Mouse (Mus musculus) mature B cell (primary cell): ENCODE results near the gene Cutal.

Source experiments
- in situ Hi-C: fragments of 300-500 bp; cut with MboI; formaldehyde crosslinking; loops from 2 replicates; pipeline ENCODE4 v1.14.3; 2019

The Cutal gene

GRCm38 (mm10) chr2:34884186-34884585 is 10.0 kb downstream of the Cutal start:
- in situ Hi-C loops, result no loop called here

DNA sequence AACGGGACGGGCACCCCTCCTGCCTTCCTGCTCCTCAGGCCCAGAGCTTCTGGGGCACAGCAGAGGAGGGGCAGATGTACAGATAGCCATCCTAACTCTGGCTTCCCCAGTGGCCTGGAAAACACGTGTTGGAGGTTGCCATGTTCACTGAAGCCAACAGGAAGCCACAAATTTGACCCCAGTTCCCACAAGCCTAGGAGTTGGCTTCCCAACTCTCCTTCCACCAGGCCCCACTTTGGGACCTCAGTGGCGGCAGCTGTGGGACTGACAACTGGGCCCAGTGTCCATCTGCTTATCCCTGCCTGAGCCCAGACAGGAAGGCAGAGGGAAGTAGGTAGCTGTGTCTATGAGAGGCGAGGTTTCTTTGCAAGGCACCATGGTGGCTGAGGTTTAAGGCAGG is 19.8 kb downstream of the Cutal start:
- in situ Hi-C loops, result no loop called here

- in situ Hi-C loops, result no loop called here
Measured at GRCm38 (mm10) chr2:34895503-34896113, 21.4 kb downstream of the Cutal start.

DNA sequence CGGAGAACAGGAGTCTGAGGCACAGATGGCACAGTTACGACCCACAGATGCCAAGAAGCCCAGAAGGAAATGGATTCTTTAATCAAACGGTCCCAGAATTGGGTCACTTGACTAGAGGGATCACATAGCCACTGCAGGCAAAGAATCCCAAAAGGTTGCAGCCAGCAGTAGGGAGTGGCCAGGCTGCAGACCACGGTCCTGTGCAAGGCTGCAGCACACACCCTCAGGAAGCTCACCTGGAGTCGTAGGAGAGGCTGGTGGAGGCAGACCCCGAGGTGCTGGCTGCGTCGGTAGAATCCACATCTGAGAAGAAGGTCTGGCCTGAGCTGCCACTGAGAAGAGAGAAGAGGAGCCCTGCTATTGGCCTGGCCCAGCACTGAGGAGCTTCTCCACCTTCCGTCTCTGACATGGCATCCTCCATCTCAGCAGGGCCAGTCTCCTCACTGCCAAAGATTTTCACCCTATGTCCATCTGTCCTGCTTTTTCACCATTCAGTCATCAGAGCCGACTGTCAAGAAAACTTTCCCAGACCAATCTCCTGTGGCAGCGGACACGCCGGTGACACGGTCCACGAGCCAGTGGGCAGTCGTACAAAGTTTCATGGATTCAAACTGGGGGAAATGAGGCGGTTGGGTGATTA is 22.7 kb downstream of the Cutal start:
- in situ Hi-C loops, result no loop called here

- in situ Hi-C loops, result no loop called here
Measured at GRCm38 (mm10) chr2:34897820-34898219, 23.6 kb downstream of the Cutal start.

GRCm38 (mm10) chr2:34899682-34900081 is 25.5 kb downstream of the Cutal start:
- in situ Hi-C loops, result loop anchor here (5.0 kb wide), 1 partner anchor 68 kb away; no protein-coding TSS in a partner anchor

GRCm38 (mm10) chr2:34900412-34900811 is 26.2 kb downstream of the Cutal start:
- in situ Hi-C loops, result loop anchor here (5.0 kb wide), 1 partner anchor 67 kb away; no protein-coding TSS in a partner anchor

DNA sequence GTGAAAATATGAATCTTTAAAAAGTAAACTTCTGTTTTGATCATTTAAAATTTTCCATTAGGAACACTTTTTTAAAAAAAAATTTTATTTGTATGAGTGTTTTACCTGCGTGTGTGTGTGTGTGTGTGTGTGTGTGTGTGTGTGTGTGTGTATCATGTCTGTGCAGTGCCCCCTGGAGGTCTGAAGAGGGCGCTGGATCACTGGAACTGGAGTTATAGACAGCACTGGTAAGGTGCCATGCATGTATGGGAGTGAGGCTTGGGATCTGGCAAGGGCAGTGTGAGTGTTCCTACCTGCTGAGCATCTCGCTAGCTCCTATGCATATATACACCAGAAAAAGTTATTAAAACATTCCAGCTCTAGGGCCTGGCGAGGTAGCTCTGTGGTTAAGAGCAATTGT is 27.5 kb downstream of the Cutal start:
- in situ Hi-C loops, result loop anchor here (5.0 kb wide), 1 partner anchor 66 kb away; no protein-coding TSS in a partner anchor

GRCm38 (mm10) chr2:34902731-34903130 is 28.5 kb downstream of the Cutal start:
- in situ Hi-C loops, result loop anchor here (5.0 kb wide), 1 partner anchor 65 kb away; no protein-coding TSS in a partner anchor

DNA sequence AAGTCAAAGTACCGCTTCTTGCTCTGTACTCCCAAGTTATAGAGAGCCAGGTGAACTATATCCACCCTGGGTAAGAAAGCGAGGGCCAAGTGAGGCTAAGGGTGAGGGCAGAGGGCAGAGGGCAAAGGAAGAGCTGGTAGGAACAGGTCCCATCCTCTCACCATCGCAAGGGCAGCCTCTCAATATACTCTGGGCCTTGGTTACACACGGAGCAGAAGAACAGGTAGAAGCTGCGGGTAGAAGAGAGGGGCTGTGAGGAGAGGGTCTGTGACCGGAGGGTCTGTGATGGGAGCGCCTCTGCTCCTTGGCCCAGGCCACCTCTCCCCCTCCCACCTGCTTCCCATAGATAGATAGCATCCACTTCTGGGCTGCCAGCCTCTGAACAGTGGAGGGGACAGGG is 29.0 kb downstream of the Cutal start:
- in situ Hi-C loops, result loop anchor here (5.0 kb wide), 1 partner anchor 64 kb away; no protein-coding TSS in a partner anchor

GRCm38 (mm10) chr2:34903652-34904405 is 29.6 kb downstream of the Cutal start:
- in situ Hi-C loops, result loop anchor here (5.0 kb wide), 1 partner anchor 63 kb away; no protein-coding TSS in a partner anchor

GRCm38 (mm10) chr2:34904849-34905542 is 30.8 kb downstream of the Cutal start:
- in situ Hi-C loops, result loop anchor here (5.0 kb wide), 1 partner anchor 62 kb away; no protein-coding TSS in a partner anchor

- in situ Hi-C loops, result no loop called here
Measured at GRCm38 (mm10) chr2:34906426-34906825, 32.2 kb downstream of the Cutal start.

DNA sequence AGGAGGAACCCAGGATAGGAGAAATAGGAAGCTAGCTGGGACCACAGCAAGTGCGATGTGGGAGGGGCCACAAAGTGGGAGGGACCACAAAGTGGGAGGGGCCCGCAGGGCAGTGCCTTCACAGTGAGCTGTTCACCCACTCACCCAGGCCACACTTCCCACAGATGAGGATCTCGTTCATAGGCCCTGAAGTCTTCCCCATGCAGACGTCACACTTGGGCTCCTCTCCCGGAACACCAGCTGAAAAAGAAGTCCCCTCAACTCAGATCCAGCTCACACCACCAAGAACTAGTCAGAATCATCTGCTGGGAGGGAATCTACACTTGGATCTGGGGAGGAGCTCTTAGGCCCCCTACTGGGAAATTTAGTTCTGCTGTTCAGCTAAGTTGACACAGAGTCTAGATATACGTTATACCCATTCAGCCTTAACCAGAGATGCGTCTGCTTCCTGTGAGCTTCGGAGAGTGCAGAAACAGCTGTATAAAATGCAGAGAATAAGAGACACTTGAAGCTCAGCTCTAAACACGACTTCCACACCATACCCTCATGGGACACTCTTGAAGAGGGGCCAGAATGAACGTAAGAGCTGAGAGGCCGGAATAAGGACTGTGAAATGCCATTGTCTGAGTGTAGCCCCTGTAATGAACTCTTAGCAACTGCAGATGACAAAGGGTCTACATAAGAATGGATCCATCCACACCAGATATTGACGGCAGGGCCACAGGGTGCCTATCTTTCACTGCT is 32.8 kb downstream of the Cutal start:
- in situ Hi-C loops, result no loop called here

DNA sequence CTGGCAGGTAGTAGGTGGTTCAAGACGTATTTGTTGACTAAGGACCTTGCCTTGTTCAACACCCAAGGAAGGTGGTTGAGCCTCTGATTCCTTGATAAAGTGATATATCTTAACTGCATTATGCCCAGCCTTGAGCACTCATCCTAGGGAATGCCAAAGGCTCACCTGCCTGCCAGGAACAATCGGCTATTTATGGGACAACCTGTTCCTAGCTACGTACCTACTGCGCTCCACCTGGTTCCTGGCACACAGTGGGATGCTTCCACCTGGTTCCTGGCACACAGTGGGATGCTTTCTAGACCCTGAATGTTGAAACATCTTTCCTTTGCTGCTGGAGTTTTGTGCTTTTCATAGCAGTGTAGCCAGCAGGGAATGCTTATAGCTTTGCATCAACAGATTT is 35.5 kb downstream of the Cutal start:
- in situ Hi-C loops, result no loop called here

DNA sequence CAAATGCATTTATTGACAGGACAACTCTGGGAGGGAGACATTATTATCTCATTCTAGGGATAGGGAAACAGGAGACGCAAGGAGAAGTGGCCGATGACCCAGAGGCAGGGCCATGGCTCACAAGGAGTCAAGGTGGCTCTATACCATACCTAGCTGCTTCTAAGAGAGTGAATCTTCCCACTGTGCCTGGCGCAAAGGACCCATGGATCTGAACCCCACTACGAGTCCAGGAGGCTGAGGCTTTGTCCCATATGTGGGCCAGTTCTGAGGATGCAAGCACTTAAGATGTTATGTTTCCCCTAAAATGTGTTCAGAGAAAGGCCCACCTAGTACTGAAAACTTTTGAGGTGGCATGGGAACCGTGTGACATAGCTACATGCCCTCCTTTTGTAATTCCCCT is 37.7 kb downstream of the Cutal start:
- in situ Hi-C loops, result no loop called here

- in situ Hi-C loops, result no loop called here
Measured at GRCm38 (mm10) chr2:34912613-34913012, 38.4 kb downstream of the Cutal start.

DNA sequence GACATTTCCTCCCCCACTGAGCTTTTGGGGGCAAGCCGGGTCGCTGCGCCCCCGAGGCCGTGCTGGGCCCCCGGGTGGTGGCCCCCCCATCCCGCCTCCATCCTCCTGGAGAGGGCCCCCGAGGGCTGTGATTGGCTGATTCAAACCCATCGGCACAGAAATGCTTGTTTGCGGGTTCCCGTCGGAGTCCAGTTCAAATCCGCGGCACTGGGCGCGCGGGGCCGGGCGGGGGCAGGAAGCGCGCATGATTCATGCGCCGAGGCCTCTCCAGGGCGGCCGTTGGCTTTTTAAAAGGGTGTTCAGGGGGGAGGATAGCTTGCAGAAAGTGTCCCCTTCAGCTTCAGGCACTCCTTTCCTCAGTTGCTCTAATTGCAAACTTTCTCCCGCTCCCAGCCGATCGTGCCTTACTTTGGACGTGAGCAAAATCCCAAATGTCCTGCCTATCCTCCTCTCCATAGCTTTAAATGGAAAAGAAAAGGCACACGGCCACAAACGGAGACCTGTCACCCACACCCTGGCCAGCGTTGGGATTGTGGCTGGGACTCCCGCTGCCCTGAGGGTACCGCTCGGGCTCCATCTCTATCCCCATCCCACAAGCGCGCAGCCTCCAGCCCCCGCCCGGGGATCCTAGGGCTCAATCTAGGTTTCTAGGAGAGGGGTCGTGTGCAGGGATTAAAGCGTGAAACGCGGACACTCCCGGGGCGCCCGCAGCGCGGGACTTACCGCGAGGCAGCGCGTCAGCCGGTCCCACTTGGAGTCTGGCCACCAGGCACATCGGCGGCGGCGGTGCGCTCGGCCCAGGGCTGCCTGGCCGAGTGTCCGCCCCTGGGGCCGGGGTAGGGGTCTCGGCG is 39.2 kb downstream of the Cutal start, which contains the start of gene Phf19:
Gene Phf19, minus strand, starts transcription at position 809 of the 851 bp plus-strand sequence.
- in situ Hi-C loops, result no loop called here

- in situ Hi-C loops, result no loop called here
Measured at GRCm38 (mm10) chr2:34914069-34914822, 40.0 kb downstream of the Cutal start.

GRCm38 (mm10) chr2:34914823-34915082 is 40.6 kb downstream of the Cutal start:
- in situ Hi-C loops, result no loop called here
